Mouse (Mus musculus): Measurements from ENCODE around the gene Olfr738. TPM values are rescaled to one million over a fixed set of nuclear protein-coding genes. Genes with fewer than 3 reads are reported as not detected.

The Olfr738 gene
- polyA plus RNA-seq, 2 experiments, result not detected

DNA sequence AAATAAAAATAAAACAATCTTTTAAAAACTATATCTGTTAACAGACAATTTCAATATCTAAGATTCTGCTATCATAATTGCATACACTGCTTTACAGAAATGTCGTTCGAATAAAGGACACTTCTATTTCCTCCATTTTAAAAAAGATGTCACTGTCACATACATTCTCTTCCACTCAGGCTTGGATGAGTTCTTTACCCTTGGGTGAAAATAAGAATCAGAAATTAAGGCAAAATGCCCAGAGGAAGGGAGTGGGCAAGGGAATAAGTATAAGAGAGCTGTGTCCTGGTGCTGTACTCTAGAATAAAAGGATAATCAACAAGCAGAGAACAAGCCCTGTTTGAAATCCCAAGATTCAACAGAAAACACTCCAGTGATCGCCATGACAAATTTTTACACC lies 37.9 kb downstream of the Olfr738 start, which contains the start of gene Olfr740:
Olfr740 (plus strand) TSS at position 301 of the 400 bp plus-strand sequence.
- no peak within 1 kb of the TSS for H3K4me3 ChIP-seq (replicated peaks; ENCODE audit: low read length)
- no peak for ATAC-seq (ENCODE audit: low FRiP score, low read depth)
- no peaks in the 10 kb centered on the region for H3K27me3 ChIP-seq (ENCODE audit: control insufficient read depth, insufficient read depth, low read length)
- no peak within 1 kb of the TSS for H3K9ac ChIP-seq (ENCODE audit: low read depth, low read length, severe bottlenecking)
- H3K27ac ChIP-seq (replicated peaks; ENCODE audit: low read depth, low read length), result no peak within 1 kb of the TSS
- no peaks in the 10 kb centered on the region for H3K4me1 ChIP-seq (ENCODE audit: control insufficient read depth, insufficient read depth, low read length)
- 85% methylated on average over 3 of the region's 3 CpGs for WGBS
- H3K9me3 ChIP-seq (ENCODE audit: control insufficient read depth, low read length), result no peaks in the 10 kb centered on the region
- no peak for DNase-seq (ENCODE audit: low spot score)
- H3K36me3 ChIP-seq (ENCODE audit: control insufficient read depth, insufficient read depth, low read length), result no peaks in the 10 kb centered on the region
- TF ChIP-seq POLR2A (IDR thresholded peaks at IDR 0.05; ENCODE audit: borderline replicate concordance, extremely low read depth, insufficient read depth, insufficient read length), result no peak
- no peak within 1 kb of the TSS for H3K4me2 ChIP-seq (replicated peaks; ENCODE audit: low read depth, low read length, severe bottlenecking)

Other genes with a start within 250 kb of the Olfr738 start
- not detected in 2 replicates for gene Olfr730, start 219.4 kb upstream of the Olfr738 start, polyA plus RNA-seq (2012; rRNA removed)
- gene Olfr730, start 219.4 kb upstream of the Olfr738 start, polyA plus RNA-seq (2014; fragmentation: Nextera tagmentation; extraction: Ambion mirVana), result not detected in 2 replicates
- not detected in 2 replicates for gene Olfr731, start 165.7 kb upstream of the Olfr738 start, polyA plus RNA-seq (2012; rRNA removed)
- not detected in 2 replicates for gene Olfr731, start 165.7 kb upstream of the Olfr738 start, polyA plus RNA-seq (2014; fragmentation: Nextera tagmentation; extraction: Ambion mirVana)
- not detected in 2 replicates for gene Olfr732, start 123.4 kb upstream of the Olfr738 start, polyA plus RNA-seq (2012; rRNA removed)
- not detected in 2 replicates for gene Olfr732, start 123.4 kb upstream of the Olfr738 start, polyA plus RNA-seq (2014; fragmentation: Nextera tagmentation; extraction: Ambion mirVana)
- 0.12 TPM in 1 of 2 replicates, not detected in the other for gene Olfr733, start 106.0 kb upstream of the Olfr738 start, polyA plus RNA-seq (2012; rRNA removed)
- gene Olfr733, start 106.0 kb upstream of the Olfr738 start, polyA plus RNA-seq (2014; fragmentation: Nextera tagmentation; extraction: Ambion mirVana), result not detected in 2 replicates
- not detected in 2 replicates for gene Olfr734, start 80.8 kb upstream of the Olfr738 start, polyA plus RNA-seq (2012; rRNA removed)
- not detected in 2 replicates for gene Olfr734, start 80.8 kb upstream of the Olfr738 start, polyA plus RNA-seq (2014; fragmentation: Nextera tagmentation; extraction: Ambion mirVana)
- not detected in 2 replicates for gene Olfr735, start 58.7 kb upstream of the Olfr738 start, polyA plus RNA-seq (2012; rRNA removed)
- gene Olfr735, start 58.7 kb upstream of the Olfr738 start, polyA plus RNA-seq (2014; fragmentation: Nextera tagmentation; extraction: Ambion mirVana), result not detected in 2 replicates
- 0.04 TPM in 2 replicates for gene Tlr11, start 49.7 kb upstream of the Olfr738 start, polyA plus RNA-seq (2012; rRNA removed)
- gene Tlr11, start 49.7 kb upstream of the Olfr738 start, polyA plus RNA-seq (2014; fragmentation: Nextera tagmentation; extraction: Ambion mirVana), result not detected in 2 replicates
- gene Olfr736, start 26.4 kb upstream of the Olfr738 start, polyA plus RNA-seq (2012; rRNA removed), result not detected in 2 replicates
- gene Olfr736, start 26.4 kb upstream of the Olfr738 start, polyA plus RNA-seq (2014; fragmentation: Nextera tagmentation; extraction: Ambion mirVana), result not detected in 2 replicates
- not detected in 2 replicates for gene Olfr739, start 11.1 kb downstream of the Olfr738 start, polyA plus RNA-seq (2012; rRNA removed)
- gene Olfr739, start 11.1 kb downstream of the Olfr738 start, polyA plus RNA-seq (2014; fragmentation: Nextera tagmentation; extraction: Ambion mirVana), result not detected in 2 replicates
- gene Olfr740, start 38.0 kb downstream of the Olfr738 start, polyA plus RNA-seq (2012; rRNA removed), result not detected in 2 replicates
- not detected in 2 replicates for gene Olfr740, start 38.0 kb downstream of the Olfr738 start, polyA plus RNA-seq (2014; fragmentation: Nextera tagmentation; extraction: Ambion mirVana)
- not detected in 2 replicates for gene Olfr741, start 65.2 kb downstream of the Olfr738 start, polyA plus RNA-seq (2012; rRNA removed)
- not detected in 2 replicates for gene Olfr741, start 65.2 kb downstream of the Olfr738 start, polyA plus RNA-seq (2014; fragmentation: Nextera tagmentation; extraction: Ambion mirVana)
- gene Olfr742, start 96.0 kb downstream of the Olfr738 start, polyA plus RNA-seq (2012; rRNA removed), result not detected in 2 replicates
- not detected in 2 replicates for gene Olfr742, start 96.0 kb downstream of the Olfr738 start, polyA plus RNA-seq (2014; fragmentation: Nextera tagmentation; extraction: Ambion mirVana)
- not detected in 2 replicates for gene Olfr743, start 114.3 kb downstream of the Olfr738 start, polyA plus RNA-seq (2012; rRNA removed)
- not detected in 2 replicates for gene Olfr743, start 114.3 kb downstream of the Olfr738 start, polyA plus RNA-seq (2014; fragmentation: Nextera tagmentation; extraction: Ambion mirVana)
- not detected in 2 replicates for gene Olfr744, start 207.3 kb downstream of the Olfr738 start, polyA plus RNA-seq (2012; rRNA removed)
- gene Olfr744, start 207.3 kb downstream of the Olfr738 start, polyA plus RNA-seq (2014; fragmentation: Nextera tagmentation; extraction: Ambion mirVana), result not detected in 2 replicates
- not detected in 2 replicates for gene Olfr745, start 231.8 kb downstream of the Olfr738 start, polyA plus RNA-seq (2012; rRNA removed)
- not detected in 2 replicates for gene Olfr745, start 231.8 kb downstream of the Olfr738 start, polyA plus RNA-seq (2014; fragmentation: Nextera tagmentation; extraction: Ambion mirVana)
- gene Olfr746, start 239.5 kb downstream of the Olfr738 start, polyA plus RNA-seq (2012; rRNA removed), result not detected in 2 replicates
- not detected in 2 replicates for gene Olfr746, start 239.5 kb downstream of the Olfr738 start, polyA plus RNA-seq (2014; fragmentation: Nextera tagmentation; extraction: Ambion mirVana)

Measured in limb, embryonic 14.5 days (tissue).